Mouse (Mus musculus) adrenal gland, adult 18-20 months (tissue): Measurements from ENCODE around the gene Anks3. TPM values are rescaled to one million over a fixed set of nuclear protein-coding genes. Genes with fewer than 3 reads are reported as not detected.

Experiments used
- DNase-seq, 2 experiments: peaks; one replicate each; pipeline ENCODE4 v3.0.0; 2021 to 2022; ENCODE audit warnings: low spot score in 2 of 2
- total RNA-seq, 2 experiments: library from RNA; stranded (reverse); gene quantifications; 1 replicate in 1 of 2; 2 replicates in 1 of 2; pipeline ENCODE4 v1.2.3; 2021

The Anks3 gene
- total RNA-seq, 2 experiments from 2014 or later: 39.3 to 49.8 TPM

DNA sequence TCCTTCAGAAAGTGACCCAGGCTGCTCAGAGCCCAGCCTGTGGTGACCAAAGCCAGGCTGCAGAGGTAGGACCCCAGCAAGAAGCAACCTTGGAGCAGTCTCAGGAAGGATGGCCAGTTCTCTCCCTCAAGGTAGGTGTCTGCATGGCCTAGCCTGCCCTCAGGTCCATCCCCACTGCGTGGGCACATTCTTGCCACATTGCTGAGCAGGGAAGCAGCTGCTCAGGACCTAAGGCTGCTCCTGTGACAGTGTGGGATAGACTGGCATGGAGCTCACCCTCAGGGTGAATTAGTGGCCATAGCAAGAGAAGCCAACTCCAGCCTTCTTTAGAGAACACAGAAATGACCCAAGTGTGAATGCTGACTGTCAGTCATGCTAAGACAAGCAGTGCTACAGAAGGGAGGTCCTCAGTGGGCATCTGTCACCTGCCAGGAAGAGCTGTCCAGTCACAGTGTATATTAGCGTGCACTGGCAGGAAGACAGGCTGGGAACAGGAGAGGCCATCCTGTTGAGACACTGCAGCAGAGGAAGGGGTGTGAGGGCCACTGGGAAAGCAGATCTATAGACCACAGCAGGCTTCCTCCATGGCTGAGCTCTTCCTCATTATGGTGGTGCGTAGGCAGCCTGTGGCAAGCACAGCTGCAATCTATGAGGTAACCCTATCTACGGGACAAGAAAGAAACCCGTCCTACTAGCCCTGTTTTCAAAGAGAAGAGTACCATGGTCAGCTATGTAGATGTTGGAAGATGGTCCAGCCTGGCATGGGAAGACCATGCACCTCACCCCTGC is 5.2 kb upstream of the Anks3 start:
- no peak for DNase-seq

DNA sequence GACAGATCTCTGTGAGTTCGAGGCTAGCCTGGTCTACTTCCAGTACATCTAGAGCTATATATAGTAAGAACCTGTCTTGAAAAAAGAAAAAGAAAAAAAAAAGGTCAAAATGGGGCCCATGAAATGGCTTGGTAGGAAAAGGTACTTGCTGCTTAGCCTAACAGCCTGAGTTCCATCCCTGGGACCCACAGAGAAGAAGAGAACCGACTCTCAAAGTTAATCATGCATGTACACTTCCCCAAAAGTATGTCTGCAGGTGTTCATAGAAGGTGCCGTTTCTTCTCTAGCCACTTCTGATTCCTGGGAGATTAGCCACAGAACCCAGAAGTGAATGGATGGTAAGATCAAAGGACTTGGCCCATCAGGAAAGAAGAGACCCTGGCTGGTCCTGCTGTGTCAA is 4.4 kb upstream of the Anks3 start:
- no peak for DNase-seq

DNA sequence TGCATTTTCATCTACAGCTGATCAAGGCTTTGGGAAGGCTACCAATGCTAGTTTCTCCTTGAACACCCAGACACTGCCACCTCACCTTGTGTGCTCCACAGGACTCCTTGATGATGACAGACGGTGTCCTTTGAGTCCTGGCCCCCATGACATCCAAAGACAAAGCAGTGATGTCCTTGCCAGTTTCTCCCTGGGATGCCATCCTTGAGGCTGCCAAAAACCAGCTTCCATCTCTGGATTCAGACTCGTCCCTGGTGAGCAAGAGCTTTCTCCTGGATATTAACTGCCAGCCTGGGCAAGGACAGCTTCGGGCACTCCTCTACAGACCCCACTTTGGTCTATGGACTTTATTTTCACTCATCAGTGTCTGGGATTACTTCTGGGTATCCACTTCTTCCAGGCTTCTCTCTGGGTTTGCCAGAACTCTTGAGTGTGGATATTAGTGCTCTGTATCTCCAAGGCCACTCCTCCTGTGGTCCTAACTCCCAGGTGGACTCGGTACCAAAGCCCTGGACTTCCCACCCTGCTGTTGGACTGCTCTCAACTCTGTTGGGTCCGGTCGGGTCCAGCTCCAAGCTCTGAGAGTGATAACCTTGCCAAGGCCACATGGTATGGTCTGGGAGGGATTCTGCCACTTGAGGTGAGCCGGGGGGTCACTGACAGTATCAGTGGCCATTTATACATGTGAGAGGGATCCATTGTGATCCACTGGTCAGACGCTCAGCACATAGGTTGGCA is 1.6 kb upstream of the Anks3 start:
- no peak for DNase-seq

DNA sequence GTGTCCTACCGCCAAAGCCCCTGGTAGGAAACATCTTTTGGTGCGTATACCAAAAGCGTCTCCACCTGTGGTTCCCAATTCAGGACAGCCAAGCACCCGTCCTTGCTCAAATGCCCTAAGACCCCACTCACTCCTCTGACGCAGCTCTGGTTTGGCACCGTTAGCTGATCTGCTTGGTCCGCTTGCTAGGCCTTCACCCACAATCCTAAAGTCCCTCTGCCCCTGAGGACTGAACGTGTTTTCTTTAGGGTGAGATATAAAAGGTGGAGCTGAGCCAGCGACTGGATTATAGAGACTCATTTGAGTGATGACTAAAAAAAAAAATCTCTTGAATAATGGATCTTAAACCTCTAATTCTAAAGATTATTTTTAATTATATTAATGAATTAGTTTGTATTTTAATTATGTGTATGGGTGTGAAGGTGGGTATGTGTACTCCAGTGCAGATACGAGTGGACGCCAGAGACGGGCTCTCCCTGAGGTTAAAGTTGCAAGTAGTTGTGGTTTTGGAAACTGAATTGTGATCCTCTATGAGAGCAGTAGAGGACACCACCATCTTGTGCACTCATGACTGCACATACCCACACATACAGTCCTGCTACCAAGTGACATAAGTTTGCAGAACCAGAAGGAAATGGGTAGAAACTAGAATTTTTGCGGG is 856 bp upstream of the Anks3 start:
- DNase-seq: no peak

DNA sequence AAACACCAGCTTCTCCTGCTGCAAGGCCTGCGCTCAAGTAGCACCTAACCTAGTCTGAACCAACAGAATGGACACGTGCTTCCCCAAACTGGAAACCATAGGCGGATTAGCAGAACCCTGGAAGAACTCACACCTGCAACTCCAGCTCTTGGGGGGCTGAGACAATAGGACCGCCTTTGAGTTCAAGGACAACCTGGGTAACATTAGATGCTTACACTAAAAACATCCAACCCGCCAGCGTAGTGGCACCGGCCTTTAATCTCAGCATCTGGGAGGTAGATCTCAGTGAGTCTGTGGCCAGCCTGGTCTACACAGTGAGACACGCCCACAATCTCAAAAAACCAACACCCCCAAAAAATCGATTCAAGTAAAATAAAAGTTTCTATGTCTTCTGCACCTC is 659 bp downstream of the Anks3 start:
- DNase-seq: no peak

DNA sequence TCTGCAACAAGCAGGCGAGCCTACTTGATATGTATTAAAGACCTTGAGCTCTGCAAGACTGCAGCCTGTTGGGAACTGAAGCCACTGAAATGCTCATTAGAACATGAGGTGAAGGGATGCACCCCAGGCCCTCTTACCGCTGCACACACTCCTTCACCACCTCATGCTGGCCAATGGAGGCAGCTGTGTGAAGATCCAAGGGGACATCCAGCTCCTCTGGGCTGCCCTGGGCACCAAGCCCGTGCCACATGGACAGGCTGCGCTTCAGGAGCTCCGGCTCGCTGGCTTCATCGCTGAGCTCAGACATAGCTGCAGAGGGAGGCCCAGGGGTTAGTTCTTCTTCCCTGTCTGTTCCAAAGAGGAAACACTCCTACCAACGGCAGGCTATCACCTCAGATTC is 3.7 kb downstream of the Anks3 start:
- DNase-seq: no peak

DNA sequence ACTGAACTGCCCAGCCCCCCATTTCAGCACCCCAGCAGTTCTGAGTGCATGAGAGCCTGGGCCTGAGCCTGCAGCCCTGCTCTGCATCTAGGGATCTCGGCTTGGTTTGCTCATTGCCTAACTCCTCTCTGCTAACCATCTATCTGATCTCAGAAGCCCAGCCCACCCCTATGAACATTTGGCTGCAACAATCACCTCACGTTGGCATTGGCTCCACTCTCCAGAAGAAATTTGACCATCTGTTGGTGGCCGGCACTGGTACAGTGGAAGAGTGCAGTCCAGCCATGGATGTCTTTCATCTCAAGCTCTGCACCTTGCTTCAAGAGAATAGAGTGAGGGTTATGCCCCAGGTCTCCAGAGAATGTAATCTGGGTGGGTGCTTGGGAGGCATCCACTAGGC is 6.6 kb downstream of the Anks3 start:
- no peak for DNase-seq

DNA sequence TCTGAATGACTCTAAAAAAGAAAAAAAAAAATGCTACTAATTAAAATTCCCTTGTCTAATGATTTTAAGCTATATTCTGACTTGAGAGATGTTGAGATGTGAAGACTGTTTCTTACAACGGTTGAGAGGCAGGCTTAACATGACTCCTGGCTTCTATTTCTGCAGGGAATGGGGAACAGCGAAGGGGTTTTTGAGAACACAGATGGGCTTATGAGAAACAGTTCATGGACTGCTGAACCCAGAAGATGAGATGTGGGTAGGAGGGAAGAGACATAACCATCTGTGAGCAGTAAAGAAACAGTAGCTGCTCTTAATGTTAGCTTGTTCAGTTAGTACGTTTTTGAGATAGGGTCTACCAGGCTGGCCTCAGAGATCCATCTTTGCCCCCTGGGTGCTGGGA is 7.4 kb downstream of the Anks3 start:
- no peak for DNase-seq

DNA sequence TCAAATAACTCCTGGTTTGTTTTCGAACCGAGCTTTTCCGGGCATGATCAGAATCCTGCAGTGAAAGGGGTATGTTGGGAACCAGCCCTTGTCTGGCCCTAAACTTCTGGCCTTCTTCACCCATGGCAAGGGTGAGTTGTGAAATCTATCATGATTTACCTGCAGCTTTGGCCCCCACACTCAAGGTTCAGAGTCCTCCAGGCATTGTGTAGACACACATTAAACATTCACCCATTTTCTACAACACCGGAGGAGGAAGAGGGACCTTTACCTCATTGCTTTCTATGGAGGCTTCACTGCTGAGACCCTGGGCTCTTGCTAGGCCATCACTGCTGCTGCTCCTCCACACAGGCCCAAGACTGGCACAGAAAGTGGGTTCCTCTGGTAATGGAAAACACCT is 16.6 kb downstream of the Anks3 start:
- DNase-seq: no peak

DNA sequence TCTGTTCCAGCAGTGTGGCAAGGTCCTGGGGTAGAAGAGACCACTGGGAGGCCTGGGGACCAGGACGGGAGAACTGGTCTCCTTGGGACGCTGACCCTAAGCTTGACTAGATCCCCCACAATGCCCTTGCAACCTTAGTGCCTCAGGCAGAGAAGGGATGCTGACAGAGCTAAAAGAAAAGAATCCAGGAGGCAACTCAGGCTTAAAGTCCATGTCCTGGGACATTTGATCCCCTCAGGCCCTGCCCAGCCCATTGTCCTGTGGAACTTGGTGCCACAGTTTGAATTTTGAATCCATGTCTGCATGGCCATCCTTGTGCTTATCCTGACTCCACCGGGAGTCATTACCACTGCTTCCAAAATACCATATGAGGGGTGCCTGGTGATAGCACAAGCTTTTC is 17.9 kb downstream of the Anks3 start:
- DNase-seq: no peak

DNA sequence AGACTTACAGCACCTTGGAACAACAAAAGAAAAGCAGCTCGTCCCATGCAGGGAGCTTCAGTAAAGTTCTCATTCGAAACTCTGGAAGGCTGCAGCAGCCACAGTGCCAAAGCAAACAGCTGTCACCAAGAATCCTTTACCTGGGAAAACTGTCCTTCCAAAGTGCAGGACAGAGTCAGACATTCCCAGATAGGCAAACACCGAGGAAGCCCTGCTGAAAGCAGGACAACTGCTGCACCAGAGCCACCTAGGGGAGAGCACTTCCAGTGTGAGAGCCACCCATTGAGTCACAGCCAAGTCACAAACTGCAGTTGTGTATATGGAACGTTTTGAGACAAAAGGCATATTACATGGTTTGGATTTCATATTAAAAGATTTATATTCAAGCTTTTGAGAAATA is 18.6 kb downstream of the Anks3 start:
- DNase-seq: no peak

DNA sequence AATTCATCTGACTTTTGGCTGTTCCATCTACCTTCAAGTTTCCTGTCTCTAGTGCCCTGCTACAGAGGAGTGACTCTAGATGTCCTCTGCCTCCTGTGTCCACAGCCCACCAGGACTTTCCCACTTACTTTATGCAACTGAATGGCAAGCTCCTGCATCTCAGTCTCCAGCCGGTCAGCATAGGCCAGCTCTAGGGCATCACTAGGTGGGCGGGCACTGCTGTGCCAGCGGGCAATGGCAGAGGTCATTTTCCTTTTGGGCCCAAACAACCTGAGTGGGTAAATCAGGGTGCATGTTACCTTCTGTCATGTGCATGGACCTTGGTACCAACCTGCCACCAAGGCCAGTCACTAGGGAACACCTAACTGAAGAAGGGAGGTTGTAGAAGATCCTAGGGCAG is 20.6 kb downstream of the Anks3 start:
- no peak for DNase-seq

DNA sequence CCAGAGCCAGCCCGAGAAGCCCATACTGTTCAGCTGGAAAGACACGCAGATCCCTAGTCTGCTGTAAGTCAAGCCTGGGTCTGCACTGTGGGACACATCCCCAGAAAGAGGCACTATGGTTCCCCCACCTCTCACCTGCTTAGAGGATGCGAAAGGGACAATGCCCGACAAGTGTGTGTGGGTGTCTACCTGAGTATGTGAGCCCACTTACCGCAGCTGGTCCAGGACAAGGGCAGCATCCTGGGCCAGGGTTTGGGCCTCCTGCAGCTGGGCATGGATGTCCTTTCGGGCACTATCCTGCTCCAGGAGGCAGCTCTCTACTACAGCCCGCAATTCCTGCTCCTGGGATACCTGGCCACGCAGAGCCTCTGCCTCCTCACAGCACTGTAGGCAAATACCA is 21.1 kb downstream of the Anks3 start:
- DNase-seq: no peak

DNA sequence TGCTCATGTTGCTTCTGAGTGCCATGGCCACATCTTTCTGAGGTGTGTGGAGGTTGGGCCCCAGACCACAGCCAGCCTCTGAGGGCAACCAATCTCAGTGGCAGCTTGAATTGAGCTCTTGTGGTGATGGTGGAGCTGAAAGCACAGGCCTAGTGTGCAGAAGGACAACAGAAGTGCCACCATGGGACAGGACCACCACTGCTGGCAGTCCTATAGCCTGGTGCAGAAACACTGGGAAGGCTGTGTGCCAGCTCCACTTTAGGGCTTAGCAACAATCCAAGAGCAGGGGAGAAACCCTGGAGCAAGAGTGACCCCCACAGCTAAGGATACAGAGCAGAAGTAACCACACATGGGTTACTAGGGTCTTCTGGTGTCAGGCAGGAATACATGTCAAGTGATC is 23.0 kb downstream of the Anks3 start:
- DNase-seq: no peak

DNA sequence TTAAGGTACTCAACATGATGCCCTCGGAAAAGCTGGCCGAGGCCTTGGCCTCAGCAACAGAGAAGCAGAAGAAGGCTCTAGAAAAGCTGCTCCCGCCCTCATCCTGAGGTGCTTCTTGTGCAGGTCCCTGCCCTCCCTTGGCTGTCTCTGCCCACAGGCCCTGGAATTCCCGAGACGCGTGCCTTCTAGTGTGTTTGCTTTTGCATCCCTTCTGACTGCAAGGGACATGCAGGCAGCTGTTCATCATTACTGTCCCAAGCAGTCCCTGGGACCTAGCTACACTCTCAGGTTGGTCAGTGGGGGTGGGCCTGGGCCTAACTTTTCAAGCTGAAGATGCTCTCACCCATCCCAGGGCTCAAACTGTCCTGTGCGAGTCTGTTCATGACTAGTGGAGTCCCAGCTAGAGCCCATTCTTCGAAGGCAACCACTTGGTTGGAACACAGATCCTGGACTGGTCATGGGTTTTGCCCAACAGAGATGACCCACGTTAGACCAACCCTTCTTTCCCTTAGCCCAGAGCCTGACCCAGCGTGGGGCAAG is 23.6 kb downstream of the Anks3 start:
- no peak for DNase-seq

DNA sequence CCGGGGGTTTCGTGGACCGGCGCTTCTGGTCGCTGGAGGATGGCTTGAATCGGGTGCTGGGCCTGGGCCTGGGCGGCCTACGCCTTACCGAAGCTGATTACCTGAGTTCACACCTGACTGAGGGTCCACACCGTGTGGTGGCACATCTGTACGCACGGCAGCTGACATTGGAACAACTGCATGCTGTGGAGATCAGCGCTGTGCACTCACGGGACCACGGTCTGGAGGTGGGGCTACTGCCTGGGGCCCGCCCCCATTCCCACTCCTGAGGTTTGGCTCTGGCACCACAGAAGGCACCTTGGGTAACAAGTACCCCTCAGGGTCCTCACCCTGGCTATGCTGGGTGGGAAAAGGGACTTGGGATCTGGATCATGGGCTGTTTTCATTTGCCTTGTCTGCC is 24.6 kb downstream of the Anks3 start:
- peak in 1 of 2 experiments; percentile 39 for DNase-seq

DNA sequence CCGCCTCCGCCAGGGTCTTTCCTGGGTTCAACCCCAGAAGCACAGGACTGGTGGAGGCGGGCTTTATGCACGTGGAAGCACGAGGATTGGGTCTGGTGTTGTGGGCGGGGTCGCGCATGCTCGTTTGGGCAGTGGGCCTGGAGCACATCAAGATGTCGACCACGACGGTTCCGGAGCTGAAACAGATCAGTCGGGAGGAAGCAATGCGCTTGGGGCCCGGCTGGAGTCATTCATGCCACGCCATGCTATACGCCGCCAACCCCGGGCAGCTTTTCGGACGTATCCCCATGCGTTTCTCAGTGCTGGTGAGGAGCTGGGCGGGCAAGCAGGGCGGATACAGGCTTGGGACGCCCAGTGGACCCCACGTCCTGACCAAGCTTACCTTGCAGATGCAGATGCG is 25.0 kb downstream of the Anks3 start:
- DNase-seq: peak; percentile 92 to 93

DNA sequence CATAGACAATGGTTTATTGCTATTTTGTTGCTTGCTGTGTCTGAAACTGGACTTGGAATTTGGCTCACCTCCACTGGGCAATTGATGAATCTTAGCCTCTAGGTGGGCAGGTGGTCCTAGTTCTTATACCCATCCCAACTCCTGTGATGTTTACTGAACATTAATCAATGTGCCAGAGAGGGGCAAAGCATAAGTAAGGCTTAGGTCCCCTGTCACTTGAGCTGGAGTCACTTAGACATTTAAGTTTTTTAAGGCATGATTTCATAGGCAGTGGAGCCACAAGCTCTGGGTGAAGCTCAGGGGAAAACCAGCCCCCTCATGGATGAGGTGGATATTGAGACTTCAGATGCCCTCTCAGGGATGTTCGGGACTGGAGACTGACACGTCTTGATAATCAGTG is 25.5 kb downstream of the Anks3 start, which contains the start of gene Nudt16l1:
Nudt16l1 (plus strand) TSS at position 301 of the 400 bp plus-strand sequence.
- no peak for DNase-seq

DNA sequence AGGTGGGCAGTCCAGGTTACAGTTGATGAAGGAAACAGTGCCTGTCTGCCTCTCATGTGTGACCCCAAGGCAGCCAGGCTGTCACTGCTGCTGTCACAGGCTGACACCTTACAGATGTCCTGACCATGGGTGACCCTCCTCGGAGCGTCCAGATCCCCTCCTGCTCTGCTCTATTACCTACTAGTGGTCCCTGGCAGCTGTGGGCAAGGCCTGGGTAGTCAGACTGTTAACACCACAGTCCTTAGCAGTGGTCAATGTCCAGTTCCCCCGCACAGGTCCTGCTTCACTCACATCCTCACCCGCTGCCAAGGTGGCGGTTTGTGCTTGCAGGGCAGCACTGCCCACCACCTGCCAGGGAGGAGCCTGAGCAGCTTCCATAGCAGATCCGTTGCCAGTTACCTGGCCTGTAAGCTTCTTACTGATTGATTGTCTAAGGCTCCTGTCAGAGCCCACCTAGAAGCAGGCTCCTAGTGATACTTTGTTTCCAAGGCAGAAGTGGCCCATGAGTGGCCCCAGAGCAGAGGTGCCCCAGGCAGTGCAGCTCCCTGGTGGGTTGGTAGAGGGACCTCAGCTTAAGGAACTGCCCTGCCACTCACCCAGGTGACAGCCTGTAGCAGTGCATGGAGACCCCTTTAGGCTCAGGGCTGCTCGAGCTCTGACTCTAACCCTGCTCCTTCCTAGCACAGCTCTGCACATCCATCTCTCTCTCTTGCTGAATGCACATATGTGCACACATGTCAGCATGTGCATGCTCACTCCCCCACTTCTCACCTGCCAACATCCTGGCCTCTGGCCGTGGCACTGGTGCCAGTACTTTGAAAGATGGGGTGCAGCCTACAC is 26.4 kb downstream of the Anks3 start:
- DNase-seq: no peak

DNA sequence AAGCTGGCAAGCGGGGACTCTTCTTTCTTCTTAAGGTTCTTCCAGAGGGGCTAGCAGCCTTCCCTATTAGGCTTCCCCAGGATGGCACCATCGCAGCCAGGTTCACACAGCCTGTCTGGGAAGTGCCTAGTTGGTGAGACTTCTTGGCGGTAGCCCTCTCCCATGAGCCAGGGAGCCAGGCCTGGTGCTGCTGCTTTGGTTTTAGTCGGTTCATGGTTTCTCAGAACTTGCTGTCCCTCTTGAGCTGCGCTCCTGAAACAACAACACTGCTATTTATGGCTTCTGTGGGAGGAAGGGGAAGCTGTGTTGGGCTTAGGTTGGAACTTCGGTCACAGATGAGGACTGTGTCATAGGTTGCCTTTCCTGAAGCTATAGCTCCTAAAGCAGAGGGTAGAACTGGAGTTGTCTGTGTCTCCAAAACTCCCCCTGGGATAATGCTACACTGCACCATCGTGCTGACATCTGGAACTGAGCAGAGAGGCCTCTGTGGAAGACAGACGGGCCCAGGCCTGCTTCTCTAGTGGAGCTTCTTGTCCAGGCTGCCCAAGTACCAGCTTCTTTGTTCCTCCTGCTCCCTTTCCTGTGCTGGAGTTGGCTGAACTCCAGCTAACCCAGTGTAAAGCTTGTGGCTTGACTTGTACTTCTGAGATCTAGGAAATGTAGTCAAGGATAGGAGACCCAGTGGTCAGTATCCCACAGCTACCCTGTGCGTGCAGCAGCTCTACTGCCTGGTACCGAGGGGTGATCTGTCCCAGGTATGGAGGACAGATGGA is 27.9 kb downstream of the Anks3 start:
- no peak for DNase-seq
